Mouse (Mus musculus): ENCODE measurements at regions not wholly inside any gene's neighbourhood (a gene's known extent, or its start where the extent isn't known, plus 50 kb on each side); places are given as distances from the start of the nearest gene placed in this dataset.
"Not testable (repeated sequence)": the region's sequence is repeated elsewhere in the genome, so short reads cannot be mapped to it uniquely, and the experiment has no call there.

DNA sequence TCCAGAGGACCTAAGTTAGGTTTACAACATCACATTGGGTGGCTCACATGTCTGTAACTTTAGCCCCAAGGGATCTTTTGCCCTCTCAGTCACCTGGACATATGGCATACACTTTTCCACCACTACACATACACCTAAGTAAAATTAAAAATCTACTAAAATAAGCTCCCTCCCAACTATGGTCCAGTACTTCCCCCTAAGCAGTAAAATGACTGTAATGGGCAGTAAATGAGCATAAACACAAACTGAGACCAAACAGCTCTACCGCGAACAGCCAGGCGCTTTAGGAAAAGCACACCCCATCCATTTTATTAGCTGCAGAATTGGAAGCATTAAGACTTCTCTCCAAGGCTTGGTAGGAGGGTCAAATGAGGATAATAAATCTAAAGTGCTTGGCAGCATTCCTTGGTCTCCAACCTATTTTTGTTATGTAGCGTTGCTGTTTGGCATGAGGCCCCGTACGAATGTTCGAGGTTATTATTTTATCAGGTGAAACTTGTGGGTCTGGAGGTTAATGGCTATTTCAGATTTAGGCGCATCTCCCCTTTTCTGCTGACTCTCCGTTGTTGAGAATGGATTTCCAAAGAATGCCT, 157.5 kb upstream of the Eif4g2 start:
- DNase-seq, result no peak

DNA sequence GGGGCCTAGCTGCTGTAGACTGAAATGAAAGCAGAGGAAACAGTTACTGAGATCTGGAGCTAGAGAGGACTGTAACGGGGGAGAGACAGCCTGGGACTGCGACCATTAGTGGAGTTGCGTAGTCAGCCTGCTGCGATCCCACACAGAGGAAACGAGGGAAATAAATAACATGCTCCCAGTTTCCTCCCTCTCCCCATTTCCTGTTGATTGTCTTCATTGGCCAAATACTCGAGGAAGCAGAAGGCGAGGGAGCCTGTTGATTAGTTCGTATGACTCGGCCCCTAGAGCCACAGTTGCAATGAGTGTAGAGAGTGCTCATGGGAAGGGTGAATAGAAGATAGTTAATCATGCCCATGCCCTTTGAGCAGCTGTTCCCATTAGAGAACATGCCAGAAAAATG, 155.0 kb upstream of the Eif4g2 start:
- DNase-seq, result no peak

DNA sequence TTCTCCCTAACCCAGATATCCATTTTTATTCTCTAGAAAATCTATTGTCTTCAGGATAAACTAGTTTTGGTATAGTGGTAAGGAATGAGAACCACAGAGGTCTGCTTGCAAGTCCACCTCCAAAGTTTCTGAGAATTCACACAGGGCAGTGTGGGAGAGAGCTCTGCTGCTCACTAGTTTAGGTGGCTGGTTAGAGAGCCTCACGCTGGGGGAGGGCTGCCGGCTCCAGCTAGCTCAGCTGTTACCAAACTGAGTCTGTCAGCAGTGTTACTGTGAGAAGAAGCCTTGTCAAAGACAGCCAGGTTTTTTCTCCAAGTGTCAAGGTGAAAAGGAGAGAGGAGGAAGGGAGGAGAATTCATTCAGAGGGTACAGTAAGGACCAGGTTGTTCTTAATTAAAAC, 147.8 kb upstream of the Eif4g2 start:
- no peak for DNase-seq

DNA sequence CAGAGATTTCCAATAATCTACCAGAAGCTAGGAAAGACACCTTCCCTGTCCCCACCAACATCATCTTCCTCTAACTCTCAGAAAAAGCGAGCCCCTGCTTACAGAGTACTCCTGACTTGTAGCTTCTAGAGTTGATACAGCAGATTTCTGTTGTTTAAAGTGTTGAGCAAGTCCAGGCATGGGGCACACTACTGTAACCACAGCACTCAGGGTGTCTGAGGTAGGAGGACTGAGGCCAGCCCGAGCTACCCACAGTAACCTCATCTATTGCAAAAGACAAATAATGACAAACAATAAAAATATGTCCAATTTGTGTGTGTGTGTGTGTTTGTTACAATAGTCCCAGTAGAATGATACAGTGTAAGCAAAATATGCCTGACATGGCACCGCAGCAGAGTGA, 144.3 kb upstream of the Eif4g2 start:
- no peak for DNase-seq

DNA sequence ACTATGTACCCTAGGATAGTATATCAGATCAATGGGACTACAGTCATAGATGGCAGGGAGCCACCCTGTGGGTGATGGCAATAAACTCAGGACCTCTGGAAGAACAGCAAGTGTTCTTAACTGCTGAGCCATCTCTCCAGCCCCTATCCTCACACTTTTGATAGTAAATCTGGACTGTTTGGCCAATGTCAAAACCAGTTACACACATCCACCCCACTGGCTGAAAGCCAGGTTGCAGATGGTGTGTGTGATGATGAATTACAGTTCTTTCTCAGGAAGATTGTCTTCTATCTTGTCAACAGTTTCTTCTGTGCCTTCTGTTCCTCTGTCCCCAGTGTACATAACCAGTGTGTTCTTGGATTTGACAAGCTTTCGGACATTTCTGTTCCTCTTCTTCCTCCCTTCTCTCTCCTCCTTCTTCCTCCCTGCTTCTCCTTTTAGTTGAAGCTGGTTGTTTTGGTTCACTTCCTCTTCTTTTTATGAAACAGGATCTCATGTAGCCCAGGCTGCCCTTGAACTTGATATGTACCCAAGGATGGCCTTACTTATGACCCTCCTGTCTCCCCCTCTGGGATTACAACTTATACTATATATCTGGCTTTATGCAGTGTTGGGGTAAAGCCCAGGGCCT, 143.3 kb upstream of the Eif4g2 start:
- DNase-seq, result no peak

DNA sequence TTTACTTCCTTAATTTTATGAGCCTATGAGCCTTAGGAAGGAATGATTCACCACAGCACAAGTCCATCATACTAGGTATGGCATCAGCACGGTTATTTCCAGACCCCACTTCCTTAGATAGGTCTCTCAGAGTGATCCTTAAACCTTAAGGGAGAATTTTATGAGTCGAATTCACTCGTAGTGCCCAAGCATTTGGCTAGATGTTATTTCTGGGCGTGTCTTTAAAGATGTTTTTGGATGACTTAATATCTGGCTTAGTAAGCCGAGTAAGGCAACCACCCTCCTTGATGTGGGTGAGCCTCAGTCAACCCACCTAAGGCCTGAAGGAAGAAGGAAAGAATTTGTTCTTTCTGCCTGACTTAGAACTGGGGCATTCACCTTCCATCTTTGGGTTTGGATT, 132.8 kb upstream of the Eif4g2 start:
- DNase-seq, result no peak

DNA sequence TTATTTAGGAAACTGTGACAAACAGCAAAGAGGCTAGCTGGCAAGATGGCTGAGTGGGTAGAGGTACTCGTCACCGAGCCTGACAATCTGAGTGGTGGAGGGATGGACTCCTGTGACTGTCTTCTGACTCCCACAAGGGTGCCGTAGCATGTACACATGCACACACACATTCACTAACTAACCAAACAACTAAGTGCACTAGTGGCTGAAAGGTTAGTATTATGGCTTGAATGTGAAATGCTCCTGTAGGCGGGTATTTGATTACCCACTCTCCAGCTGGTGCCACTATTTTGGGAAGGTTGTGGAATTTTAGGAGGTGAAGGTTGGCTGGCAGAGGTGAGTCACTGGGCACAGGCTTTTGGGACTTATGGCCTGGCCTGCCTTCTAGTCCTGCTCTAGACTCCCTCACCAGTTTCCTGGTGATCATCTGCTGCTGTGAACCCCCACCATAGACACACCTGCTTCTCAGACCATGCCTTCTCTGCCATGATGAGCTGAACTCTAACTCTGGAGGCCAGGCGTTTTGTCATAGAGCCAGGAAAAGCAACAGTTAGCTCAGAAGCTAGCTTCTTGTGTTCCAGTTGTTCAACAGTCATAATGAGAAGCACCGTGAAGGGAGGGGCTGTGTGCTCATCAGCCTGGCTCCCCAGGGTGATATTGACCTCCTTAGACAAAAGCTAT, 131.5 kb upstream of the Eif4g2 start:
- DNase-seq, result no peak

DNA sequence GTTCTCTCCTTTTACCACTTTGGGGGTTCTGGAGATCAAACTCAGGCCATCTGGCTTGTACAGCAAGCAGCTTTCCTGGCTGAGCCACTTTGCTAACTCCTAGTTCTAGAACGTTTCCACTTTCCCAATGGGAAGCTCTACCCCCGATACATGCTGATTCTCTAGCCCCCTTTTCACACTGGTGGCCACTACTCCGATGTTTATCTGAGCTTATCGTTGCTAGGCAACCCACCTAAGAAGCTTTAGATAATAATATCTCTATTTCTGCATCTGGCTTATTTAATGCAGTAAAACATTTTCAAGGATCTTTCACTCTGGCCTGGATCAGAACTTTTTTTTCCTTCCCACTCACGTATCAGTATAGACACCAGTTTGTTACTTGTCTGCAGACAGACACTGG, 129.4 kb upstream of the Eif4g2 start:
- DNase-seq, result peak; percentile 70

DNA sequence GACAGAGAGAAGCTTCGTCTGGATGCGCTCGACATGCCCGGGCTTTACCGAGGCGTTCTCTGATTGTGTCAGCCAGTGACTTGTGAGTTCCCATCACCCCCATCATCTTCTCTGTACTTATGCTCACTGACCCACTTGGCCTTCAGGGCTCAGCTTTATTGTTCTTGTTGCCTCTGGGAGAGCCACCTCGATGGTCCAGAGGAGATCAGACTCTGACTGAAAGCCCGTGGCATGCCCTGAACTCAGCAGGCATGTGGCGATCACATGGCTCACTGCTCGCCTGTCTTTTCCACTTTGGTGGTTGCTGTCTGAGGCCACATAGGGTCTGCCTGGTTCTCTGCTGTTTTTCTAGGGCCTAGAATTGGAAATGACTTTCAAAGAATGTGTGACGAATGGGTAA, 128.8 kb upstream of the Eif4g2 start:
- DNase-seq, result peak; percentile 93

DNA sequence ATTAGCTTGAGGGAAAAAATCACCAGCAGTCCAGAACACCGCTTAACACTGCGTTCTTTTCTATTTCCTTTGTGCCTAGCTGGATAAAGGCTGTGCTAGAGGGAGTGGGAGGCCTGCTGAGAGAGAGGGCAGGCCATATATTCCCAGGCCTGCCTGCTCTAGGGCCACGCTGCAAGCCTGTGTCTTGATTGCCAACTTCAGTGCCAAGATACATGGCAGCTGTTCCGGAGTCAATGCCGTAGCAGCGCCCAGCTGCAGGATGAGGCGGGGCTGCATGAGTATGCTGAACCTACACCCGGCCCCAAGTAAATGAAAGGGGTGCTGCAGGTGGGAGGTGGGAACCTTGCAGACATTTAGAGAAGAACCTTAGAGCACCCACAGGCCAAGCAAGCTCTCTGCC, 127.5 kb upstream of the Eif4g2 start:
- DNase-seq, result no peak

DNA sequence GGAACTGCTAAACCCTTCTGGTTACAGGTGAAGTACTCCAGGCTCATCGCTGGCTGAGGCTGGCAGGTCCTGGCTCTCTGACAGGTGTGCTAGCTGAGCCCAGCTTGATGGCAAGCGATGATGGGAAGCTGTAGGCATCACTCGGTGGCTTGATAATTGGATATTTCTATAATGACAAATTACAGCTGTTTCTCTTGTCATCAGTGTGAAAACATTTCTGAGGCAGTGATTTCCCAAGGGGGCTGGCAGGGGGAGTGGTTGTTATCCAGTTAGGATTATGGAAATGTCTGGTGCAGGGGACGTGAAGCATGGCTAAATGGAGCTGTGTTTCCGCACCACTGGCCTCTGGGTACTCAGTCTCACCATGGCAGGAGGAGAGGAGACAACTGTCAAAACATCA, 123.0 kb upstream of the Eif4g2 start:
- peak; percentile 83 for DNase-seq

DNA sequence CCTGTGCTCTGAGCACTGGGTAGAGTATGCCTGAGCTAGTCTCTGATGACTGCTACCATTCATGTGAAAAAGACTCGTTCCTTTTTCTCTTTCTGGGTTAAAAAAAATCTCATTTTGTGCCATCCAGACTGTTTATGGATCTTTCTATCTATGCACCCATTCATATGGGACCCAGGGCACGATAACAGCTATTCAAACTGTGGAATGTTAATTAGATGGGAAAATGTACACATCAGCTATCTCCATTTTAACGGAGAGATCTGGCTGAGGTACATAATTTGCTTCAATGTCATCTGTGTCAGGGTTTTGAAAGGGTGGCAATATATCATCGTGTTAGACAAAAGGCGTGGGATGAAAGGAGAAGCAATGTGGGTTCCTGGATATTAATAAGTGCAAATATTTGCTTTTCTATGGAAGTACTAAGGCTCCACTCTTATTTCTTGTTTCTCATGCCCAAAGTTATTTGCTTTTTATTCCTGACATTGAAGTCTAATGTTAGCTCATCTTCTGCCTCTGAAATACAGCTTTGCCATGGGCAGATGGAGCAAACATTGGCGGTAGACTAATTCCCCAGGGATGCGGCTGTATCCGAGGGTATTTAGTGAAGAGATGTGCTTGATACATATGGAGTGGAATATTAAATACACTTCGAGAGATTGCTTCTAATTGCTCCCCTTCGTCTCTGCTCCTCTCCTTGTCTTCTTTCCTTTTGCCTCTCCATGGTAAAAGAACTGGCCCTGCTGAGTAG, 116.0 kb upstream of the Eif4g2 start:
- no peak for DNase-seq

DNA sequence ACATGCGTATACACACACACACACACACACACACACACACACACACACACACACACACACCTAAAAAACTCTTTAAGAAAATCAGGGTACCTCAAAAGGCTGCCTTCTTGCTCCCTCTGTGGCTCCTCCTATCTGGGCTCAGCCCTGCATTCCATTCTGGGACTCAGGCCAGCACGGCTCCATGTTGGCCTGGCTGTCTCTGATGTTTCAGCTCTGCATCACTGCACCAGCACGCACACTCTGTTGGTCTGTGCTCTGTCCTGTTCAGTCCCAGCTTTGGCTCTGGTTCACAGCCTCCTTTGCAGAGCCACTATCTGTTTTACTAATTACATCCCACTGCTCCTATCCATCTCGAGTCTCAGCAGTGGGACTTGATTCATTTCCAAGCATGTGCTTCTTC, 108.8 kb upstream of the Eif4g2 start:
- peak; percentile 51 for DNase-seq

DNA sequence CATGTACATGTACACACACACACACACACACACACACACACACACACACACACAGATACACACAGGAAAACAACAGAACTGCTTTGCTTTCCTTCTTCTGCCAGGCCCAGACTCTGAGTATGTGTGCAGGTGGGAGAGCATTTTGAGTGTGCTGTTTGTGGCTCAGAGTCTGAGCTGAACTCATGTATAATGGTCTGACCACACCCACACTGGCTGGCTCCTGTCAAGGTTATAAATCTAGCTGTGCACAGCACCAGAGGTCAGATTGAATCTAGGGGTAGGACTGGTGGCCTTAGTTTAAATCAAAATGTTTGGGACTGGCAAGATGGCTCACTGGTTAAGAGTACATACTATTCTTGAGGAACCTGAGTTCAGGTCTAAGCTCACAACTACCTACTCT, 108.4 kb upstream of the Eif4g2 start:
- DNase-seq, result no peak

DNA sequence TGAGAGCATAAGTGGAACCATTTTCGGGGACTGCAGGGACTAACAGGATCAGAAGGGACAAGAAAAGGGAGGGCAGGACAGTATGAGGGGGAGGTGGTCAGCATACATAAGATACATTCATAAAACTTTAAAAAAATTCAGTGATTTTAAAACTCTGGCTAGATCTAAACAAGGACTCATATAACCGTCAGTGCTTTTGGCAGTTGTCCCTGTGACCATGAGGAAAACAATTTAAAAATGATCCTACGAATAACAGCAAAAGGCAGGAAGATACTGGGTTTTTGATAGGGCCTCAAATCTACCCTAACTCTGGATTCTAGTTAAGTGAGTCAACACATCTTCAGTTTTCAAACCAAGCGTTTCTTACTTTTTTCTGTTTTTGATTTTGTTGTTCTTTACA, 106.9 kb upstream of the Eif4g2 start:
- no peak for DNase-seq

DNA sequence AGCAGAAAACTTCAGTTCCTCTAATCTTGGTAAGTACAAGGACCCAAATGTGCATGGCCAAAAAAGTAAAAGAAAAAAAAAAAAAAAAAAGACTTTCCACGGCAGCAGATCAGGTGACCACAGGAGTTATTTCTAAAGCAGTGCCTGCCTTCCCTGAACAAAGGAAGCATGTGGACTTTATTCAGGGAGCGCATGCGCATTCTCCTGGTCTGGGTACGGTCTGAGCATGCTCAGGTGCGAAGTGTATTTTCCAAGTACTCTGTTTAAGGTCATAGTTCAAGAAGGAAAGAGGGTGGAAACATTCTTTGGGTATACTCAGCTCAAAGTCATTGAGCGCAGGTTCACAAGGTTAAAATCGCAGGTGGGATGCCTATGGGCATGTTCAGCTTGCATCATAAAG, 103.1 kb upstream of the Eif4g2 start:
- DNase-seq, result no peak

DNA sequence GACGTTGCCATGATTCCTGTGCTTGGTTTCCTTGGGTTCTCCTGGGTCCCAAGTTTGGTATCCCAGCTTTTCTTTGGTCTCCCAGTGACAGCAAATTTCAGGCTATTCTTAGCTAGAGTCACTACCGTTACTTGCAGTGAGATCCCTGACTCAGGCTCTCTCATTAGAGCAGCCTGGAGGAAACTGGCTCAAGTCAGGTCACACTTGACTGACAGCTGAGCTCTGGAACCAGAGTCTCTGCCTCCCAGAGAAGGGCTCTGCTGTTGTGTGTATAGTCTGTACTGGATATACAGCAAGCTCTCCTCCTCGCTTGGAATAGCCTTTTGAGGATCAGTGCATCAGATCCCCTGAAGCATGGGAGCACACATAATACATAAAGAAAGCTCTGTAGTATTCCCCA, 100.7 kb upstream of the Eif4g2 start:
- DNase-seq, result no peak

DNA sequence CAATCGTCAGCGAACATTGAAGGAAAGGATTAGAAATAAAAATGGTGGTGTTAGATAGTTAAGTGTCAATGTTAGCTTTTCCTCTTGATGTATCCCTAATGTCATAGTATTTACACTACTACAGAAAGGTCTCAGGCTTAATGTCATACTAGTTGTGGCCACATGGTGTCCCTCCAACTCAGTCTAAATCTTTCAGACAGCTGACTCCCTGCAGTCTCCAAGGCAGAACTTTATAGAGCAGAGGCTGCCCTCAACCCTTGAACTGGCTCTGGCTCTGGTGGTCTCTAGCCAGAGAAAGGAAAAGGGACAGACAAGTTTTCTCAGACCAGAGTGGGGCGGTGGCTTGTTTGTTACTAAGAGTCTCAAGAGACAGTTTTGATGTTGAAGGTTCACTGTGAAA, 99.5 kb upstream of the Eif4g2 start:
- peak; percentile 81 for DNase-seq

DNA sequence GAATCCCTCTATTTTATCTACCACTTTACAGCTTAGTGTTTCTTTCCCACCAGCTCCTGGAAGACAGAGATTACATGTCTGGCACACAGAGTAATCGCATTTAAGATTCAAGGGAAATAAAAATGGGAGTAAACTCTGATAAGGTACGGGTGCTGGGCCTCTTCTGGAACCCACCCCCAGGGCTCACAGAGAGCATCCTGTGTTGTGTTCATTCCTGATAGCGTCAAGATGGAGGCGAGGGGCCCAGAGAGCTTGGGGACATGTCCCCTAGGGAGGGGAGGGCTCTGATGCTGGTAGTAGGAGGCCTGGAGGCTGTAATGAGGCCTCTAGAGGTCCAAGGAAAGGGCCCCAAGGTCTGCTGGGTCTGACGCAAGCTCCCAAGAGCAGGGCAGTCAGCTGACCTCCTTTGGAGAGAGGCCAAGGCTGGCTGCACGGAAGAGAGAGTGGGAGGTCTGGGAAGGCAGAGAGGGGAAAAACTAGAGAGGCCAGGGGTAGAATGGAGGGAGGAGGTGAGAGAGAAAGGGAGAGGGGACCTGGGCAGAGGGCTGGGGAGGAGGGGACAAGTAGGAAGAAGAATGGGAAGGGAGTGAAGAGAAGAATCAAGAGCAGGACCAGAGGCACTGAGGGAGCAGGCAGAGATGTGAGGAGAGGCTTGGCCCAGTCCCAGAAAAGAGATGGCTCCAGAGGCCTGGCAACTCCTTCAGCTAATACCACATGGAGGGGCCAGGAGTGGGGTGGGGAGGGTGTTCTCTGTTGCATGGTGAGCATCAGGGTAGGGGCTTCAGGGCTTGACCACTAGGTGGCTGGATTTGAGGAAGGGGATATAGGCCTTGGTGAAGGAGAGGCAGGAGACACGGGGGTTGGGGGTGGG, 96.8 kb upstream of the Eif4g2 start:
- DNase-seq, result peak; percentile 83

DNA sequence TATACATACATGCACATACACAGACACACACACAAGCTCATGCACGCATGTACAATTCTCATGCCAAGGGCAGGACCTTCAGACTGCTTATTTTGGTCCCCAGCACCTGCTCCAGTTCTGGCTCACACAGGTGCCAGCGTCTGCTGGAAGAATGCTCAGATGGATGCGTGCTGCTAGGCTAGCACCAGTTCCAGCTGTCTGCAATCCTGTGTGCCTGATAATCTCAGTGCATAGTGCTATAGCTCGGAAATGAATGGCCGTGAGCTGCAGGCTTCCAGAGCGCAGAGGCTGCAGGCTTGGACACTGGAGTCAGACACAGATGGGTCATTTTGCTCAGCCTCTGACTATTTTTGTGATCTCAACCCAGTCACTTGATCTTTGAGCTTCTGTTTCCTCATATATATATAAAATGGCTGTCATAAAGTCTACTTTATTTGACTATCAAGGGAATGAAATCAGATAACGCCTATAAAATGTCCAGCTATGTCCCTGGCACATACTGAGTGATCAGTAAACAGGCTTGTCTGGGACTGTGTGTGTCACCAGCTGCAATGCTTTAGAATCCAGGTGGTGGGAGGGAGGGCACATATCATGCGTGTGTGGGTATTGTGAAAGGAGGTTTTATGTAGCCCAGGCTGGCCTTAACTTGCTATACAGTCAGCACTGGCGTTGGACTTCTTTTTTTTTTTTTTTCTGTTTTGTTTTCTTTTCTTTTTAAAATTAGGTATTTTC, 91.7 kb upstream of the Eif4g2 start:
- DNase-seq, result no peak

DNA sequence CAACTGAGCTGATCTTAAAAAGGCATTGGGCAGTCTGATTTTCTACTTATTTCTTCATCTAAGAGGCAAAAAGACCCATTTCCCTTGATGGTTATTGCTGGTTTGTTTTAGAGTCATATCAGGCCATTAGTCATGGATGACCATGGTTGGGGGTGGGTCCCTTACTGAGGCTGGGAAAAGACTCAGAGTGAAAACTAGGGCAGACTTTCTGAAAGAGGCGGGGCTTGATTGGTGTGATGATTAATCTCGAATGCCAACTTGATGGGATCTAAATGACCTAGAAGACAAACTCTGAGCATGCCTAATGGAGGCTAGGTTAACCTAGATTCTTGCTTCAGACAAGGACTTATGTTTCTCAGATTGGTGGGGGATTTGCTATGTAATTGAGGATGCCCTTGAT, 89.2 kb upstream of the Eif4g2 start:
- peak; percentile 59 for DNase-seq

DNA sequence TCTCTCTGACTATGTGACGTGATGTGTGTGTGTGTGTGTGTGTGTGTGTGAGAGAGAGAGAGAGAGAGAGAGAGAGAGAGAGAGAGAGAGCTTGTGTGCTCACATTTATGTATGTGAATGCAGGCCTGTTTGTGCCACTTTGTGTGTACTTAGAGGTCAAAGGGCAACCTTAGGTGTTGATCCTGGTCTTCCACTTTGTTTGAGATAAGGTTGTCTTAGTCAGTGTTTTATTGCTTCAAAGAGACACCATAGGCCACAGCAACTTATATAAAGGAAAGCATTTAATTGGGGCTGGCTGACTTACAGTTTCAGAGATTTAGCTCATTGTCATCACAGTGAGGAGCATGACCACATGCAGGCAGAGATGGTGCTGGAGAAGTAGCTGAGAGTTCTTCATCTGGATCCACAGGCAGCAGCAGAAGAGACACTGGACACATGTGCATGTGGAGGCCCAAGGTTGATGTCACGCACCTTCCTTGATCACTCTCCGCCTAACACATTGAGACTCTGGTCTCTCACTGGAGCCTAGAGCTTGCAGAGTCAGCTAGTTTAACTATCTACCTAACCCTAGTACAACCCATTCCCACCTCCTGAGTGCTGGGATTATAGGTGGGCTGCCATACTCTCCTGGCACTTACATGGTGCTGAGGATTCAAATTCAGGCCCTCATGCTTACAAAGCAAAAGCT, 85.9 kb upstream of the Eif4g2 start:
- not testable (repeated sequence) for DNase-seq

Data from retina, postnatal 1 day (tissue).